15 mouse cellular contexts compared by ENCODE assay signal in the genomic region with DNA sequence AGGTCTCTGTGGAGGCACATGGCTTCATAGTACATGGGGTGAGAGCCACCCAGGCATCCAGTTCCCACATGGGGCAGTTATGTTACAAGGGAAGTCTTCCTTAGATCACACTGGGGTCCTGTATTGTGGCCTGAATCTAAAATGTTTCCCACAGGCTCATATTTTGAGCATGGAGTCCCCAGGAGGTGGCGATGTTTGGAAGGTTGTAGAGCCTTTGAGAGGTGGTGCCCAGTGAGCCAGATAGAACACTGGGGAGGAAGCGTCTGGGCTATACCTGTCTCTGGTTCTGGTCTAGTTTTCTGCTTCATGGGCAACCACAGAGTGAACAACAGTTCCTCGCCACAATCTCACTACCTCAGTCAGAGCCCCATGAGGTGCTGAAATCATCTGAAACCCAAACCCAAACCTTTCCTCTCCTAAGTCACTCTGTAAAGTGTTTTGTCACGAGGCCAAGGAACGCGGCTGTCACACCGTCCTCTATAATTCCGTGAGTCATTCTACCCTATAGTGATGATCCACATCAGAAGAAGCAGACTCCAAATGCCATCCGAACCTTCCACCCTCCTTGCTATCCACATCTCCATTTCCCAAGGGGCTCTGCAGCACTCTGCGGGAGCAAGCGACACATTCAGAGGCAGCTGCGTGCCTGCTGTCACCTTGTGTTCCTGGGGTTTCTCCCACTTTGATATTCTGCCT.
DNase-seq lines count a peak whose midpoint lies in the region; ATAC-seq and TF ChIP-seq lines count a peak whose summit lies in the region.
"Had no signal": no experiment of that assay in that cellular context is flagged by ENCODE, and none has a peak within 500 bp of the region (broad histone marks: within the 10 kb centered on the region; RNA-seq: fewer than 3 reads in every experiment).

No protein-coding gene starts in this region.

- no peaks in the 10 kb centered on the region for H3K36me3 ChIP-seq in kidney, embryonic 15.5 days
- H3K36me3 ChIP-seq: liver, embryonic 12.5 days; stomach, embryonic 15.5 days had no signal

- 72% methylated on average over 12 of the region's 12 CpGs for WGBS in cerebellum, adult 2 months
- 90% methylated on average over 12 of the region's 12 CpGs for WGBS in kidney, embryonic 15.5 days
- WGBS in olfactory bulb, adult 2 months: 66% methylated on average over 12 of the region's 12 CpGs

- intact Hi-C loops in left cerebral cortex, postnatal 36 days (cut with DNase I): no loop called here

- peak in 1 of 2 experiments; percentile 22 for DNase-seq in cerebellum, adult 2 months
- peak; percentile 15 to 22 for DNase-seq in kidney, postnatal 4 days
- no peak for DNase-seq in left cerebral cortex, postnatal 36 days (ENCODE audit: low spot score in 2 of 2)
- DNase-seq in MN1 (ENCODE audit: low spot score): no peak
- DNase-seq: gastrocnemius, postnatal 14 days; heart, postnatal 14 days; kidney, adult 9 months; layer of hippocampus, postnatal 36 days had no signal

- H3K4me1 ChIP-seq in cerebellum, adult 2 months (ENCODE audit: control insufficient read depth, insufficient read depth, low read length): peaks cover 6% of the 10 kb centered on the region
- no peaks in the 10 kb centered on the region for H3K4me1 ChIP-seq in kidney, embryonic 15.5 days
- peaks cover 17% of the 10 kb centered on the region for H3K4me1 ChIP-seq in olfactory bulb, adult 2 months (ENCODE audit: control insufficient read depth, insufficient read depth, low read length)
- H3K4me1 ChIP-seq: liver, embryonic 12.5 days; stomach, embryonic 15.5 days had no signal

- no peaks in the 10 kb centered on the region for H3K27me3 ChIP-seq in cerebellum, adult 2 months (ENCODE audit: control insufficient read depth, insufficient read depth, low read length)
- no peaks in the 10 kb centered on the region for H3K27me3 ChIP-seq in kidney, embryonic 15.5 days
- H3K27me3 ChIP-seq: liver, embryonic 12.5 days; stomach, embryonic 15.5 days had no signal

- 0 out of 2 replicates have a peak, but pooled peaks cover 3% of the 10 kb centered on the region for H3K9me3 ChIP-seq in kidney, embryonic 15.5 days (replicated peaks)
- H3K9me3 ChIP-seq: stomach, embryonic 15.5 days had no signal

- H3K9ac ChIP-seq in kidney, embryonic 15.5 days: no peak overlapping the region
- H3K9ac ChIP-seq: liver, embryonic 12.5 days; stomach, embryonic 15.5 days had no signal

- TF ChIP-seq CTCF in cerebellum, adult 2 months (IDR thresholded peaks at IDR 0.05; ENCODE audit: borderline replicate concordance, insufficient read depth, low read depth, low read length): 0 out of 2 replicates have a peak, but pooled peaks have one; percentile 17
- TF ChIP-seq CTCF in olfactory bulb, adult 2 months (IDR thresholded peaks at IDR 0.05; ENCODE audit: insufficient read depth, low read depth, low read length): no peak

- no peak overlapping the region for H3K27ac ChIP-seq in cerebellum, adult 2 months (ENCODE audit: insufficient read depth, low read length)
- no peak overlapping the region for H3K27ac ChIP-seq in kidney, embryonic 15.5 days
- H3K27ac ChIP-seq in olfactory bulb, adult 2 months (ENCODE audit: insufficient read depth, low read depth, low read length): 0 out of 2 replicates have a peak overlapping the region, but pooled peaks have one; percentile 8
- H3K27ac ChIP-seq: liver, embryonic 12.5 days; stomach, embryonic 15.5 days had no signal

- ATAC-seq in cerebellum, adult (ENCODE audit: insufficient number of reproducible peaks, low FRiP score, low TSS enrichment): no peak
- no peak for ATAC-seq in kidney, embryonic 15.5 days (replicated peaks; ENCODE audit: low FRiP score)
- ATAC-seq in CD4-positive, CD25-positive, alpha-beta regulatory T cell, adult 4 months: peak; percentile 45
- ATAC-seq: liver, embryonic 12.5 days had no signal

- H3K4me3 ChIP-seq in cerebellum, adult 2 months (replicated peaks; ENCODE audit: insufficient read depth, low read depth, low read length): no peak overlapping the region
- no peak overlapping the region for H3K4me3 ChIP-seq in kidney, embryonic 15.5 days (replicated peaks)
- H3K4me3 ChIP-seq in olfactory bulb, adult 2 months (ENCODE audit: insufficient read depth, low read depth, low read length): no peak overlapping the region
- H3K4me3 ChIP-seq: erythroblast, embryonic 14.5 days; liver, embryonic 12.5 days; stomach, embryonic 15.5 days had no signal

- no peak overlapping the region for H3K4me2 ChIP-seq in kidney, embryonic 15.5 days
- H3K4me2 ChIP-seq: liver, embryonic 12.5 days; stomach, embryonic 15.5 days had no signal

- TF ChIP-seq POLR2A in cerebellum, adult 2 months (IDR thresholded peaks at IDR 0.05; ENCODE audit: borderline replicate concordance, insufficient read depth, low read length): no peak
- TF ChIP-seq POLR2A in olfactory bulb, adult 2 months (IDR thresholded peaks at IDR 0.05; ENCODE audit: insufficient read depth, low read depth, low read length): no peak

Comparison
In these comparisons a context has a peak if more than half of its experiments do, and no peak if none do; other contexts are left out.
1. DNase-seq: peak in kidney, postnatal 4 days (2 of 2); none in left cerebral cortex, postnatal 36 days (0 of 2) and MN1 (single experiment).